Mouse (Mus musculus) liver (tissue): ENCODE measurements at regions not wholly inside any gene's neighbourhood (a gene's known extent, or its start where the extent isn't known, plus 50 kb on each side); places are given as distances from the start of the nearest gene placed in this dataset.
A peak's percentile ranks its signal among the peaks of the same experiment; 100 is the strongest.
"Not testable (repeated sequence)": the region's sequence is repeated elsewhere in the genome, so short reads cannot be mapped to it uniquely, and the experiment has no call there.

Experiments used
- DNase-seq: peaks from one replicate; pipeline ENCODE4 v3.0.0-alpha.2; 2020; ENCODE audit warnings: mixed read lengths

- no peak for DNase-seq
Observed at GRCm38 (mm10) chr17:15247546-15248416, 128.9 kb downstream of the Dll1 start.

DNA sequence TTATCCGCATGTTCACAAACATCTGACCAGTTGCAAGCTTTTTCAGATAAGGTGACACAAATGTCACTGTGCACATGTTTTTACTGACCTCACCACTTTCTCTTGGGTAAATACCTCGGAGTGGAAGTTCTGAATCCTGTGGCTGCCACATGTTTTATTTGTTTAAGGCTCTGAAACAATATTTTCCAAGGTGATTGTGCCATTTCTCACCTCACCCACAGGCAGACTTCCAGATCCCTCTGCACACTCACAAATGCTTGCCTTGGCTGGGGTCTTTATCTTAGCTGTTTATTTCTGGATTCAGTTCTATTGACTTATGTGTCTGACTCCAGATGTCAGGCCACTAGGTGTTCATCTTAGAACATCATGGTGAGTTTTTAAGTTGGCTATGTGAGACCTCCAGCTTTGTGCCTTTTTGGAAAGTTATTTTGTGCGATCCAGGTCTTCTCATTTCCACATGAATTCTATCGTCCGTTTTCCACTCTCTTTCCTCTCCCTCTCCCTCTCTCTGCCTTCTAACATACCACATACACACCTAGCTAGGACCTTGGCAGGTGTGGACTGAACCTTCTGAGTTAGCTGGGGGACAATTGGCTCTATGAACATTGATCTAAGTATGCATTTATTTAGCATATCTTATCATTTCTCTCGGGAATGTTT, 133.6 kb downstream of the Dll1 start:
- DNase-seq, result no peak

DNA sequence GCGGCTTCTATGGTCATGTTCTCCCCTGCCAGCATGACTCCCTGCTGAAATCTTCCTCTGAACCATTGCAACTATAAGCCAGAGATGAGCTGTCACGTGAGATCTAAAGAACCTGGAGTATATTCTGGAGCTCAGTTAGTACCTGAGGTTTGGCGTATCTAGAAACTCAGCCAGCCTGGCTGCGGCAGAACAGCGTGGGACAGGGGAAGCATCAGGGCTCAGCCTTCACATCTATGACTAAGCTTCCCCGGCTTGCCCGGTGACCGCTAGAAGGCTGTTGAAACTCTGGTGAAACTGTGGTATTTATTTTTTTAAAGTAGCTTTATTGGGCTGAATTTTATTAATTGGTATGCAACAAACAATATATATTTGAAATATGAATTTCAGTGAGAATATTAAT, 134.3 kb downstream of the Dll1 start:
- DNase-seq, result no peak

GRCm38 (mm10) chr17:15241491-15241890, 135.2 kb downstream of the Dll1 start:
- no peak for DNase-seq

DNA sequence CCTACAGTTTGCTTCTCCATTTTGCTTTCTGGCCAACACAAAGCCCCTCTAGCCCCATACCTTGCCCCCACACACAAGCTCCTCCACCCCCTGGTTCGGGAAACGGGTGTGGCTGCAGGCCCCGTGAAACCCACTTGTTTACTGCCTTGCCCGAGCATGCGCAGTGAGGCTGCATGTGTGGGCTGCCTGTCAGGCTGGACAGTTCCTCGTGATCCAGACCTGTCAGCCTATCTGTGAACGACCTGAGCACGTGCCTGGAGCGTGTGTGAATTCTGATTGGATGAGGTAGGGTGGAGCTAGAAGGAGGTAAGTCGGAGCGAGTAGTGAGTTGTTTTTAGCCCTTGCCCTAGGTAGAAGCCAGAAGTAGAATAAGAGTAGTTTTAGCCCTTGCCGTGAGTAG, 136.0 kb downstream of the Dll1 start:
- DNase-seq, result not testable (repeated sequence)

DNA sequence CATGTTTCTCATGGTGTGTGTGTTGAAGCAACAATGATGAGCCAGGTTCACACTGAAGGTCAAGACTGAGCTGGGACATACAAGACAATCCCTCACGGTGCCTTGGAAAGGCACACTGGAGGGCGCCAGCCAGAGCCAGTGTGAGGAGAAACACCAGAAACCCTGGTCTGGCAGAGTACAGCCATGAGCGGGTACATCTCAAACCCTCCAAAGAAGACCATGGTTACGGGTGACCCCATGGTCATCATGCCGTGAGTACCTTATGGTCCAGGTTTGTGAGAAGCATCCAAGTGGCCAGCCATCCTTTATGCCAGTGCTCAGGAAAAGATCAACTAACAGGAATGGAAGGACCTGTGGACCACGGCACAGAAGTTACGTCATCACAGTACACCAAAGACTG, 136.7 kb downstream of the Dll1 start:
- no peak for DNase-seq

DNA sequence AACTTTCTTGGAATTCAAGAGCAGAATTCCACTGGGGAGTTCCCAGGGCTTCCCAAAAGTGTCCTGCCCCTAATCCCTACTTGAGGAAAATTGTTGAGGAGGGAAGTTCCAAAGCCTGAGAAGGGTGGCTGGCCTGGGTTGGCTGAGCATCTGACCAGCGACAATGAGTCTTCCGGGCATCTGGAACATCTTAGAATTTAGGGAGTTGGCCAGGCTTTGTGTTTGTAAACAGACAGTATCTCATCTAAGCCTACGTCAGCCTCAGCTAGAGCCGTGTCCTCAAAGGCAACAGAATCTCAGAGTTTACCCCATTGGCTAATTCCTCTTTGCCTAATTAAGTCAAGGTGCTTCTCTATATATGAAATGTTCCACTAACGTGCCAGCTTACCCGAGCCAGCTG, 141.6 kb downstream of the Dll1 start:
- no peak for DNase-seq

GRCm38 (mm10) chr17:15231175-15231574, 145.5 kb downstream of the Dll1 start:
- no peak for DNase-seq

DNA sequence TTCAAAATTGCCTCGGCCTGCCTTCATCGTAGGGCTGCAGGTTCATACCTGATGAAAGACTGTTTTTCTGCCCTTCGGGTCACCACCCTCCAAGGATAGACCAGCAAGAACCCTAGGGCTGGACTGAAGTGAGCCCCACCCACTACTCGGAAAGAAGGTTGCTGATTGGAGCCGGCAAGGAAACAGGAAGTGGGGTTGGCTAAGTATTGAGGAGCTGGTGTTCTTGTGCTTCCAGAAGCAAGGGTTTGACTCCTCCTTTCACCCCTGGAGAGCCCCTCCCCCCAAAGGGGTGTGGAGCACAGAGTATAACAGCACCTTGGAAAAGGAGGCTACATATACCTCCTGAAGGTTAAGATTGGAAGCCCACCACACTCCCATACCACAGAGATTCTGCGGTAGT, 147.5 kb downstream of the Dll1 start:
- no peak for DNase-seq

DNA sequence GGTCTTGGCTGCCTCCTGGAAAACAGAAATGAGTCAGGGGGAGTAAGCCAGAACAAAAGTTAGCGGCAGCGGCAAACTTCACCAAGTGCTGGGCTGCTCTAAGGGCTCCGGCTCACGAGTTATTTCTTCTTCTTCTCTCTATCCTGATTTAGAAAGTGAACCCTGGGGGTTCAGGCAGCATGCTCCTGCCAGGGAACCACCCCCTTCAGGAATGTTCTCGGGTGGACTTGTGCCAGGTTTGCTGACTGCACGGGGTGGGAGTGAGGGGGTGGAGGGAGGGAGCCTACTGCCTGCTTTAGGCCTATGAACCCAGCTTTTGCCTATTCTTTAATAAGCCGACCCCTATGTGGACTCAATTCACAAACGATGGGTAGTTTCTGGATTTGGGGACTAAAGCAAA, 148.6 kb downstream of the Dll1 start:
- no peak for DNase-seq

- no peak for DNase-seq
Observed at GRCm38 (mm10) chr17:15223826-15224225, 152.8 kb downstream of the Dll1 start.

GRCm38 (mm10) chr17:15222923-15223322, 153.7 kb downstream of the Dll1 start:
- no peak for DNase-seq

- no peak for DNase-seq
Observed at GRCm38 (mm10) chr17:15214157-15214685, 162.5 kb downstream of the Dll1 start.

- DNase-seq, result no peak
Observed at GRCm38 (mm10) chr17:15208808-15209173, 167.5 kb upstream of the Gm3448 start.

GRCm38 (mm10) chr17:15208030-15208807, 166.9 kb upstream of the Gm3448 start:
- peak; percentile 53 for DNase-seq

GRCm38 (mm10) chr17:15207182-15208029, 166.1 kb upstream of the Gm3448 start:
- no peak for DNase-seq

DNA sequence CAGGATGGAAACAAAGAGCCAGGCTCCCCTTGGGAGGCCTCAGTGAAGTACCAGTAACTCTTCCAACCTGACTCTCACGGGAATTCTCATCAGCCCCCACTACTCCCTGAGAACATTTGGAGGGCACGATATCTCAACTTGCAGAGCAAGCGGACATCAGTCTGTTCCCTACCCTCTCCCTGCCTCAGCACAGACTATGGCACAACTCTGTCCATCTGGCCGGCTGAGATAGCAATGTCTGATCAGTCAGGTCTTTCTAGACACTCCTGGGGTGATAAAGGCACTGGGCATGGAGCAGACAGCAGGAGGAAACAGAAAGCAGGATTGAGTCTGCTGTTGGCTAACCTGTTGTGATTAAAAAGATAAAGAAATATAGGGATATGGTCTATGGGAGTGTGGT, 164.5 kb upstream of the Gm3448 start:
- peak; percentile 15 for DNase-seq

DNA sequence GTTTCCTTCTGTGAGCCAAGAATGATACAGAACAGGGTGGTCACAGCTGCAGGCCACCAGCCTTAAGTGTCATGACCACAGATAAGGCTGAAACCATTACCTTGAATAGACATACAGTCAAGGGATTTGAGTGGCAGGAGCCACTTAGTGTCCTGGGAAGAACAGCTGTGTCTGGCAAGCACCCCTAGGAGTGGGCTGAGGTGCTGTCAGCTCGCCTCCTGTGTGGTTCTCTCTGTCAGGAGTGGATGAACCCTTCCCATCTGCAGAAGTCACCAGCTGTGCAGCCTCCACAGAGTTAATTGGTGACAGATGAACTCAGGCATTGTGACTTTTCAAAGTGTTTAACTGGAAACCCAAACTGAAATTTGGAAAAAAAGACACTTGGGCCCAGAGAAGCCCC, 163.2 kb upstream of the Gm3448 start:
- DNase-seq, result no peak

GRCm38 (mm10) chr17:15199235-15199634, 157.9 kb upstream of the Gm3448 start:
- DNase-seq, result no peak

DNA sequence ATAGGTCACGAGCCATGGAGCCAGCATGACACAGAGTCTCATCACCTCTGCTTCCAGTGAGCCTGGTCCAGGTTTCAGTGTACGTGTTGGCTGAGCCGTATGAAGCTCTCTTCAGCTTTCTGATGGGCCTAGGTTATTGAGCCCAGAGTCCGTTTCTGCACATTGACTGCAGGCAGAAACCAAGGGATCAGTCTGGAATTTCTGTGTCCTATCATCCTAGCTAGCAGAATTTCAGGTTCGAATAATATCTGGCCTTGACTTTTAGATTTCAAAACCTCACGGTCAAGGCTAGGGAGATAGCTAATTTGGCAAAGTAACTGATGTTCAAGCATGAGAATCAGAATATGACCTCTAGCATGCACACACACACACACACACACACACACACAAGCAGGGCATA, 156.0 kb upstream of the Gm3448 start:
- DNase-seq, result no peak

DNA sequence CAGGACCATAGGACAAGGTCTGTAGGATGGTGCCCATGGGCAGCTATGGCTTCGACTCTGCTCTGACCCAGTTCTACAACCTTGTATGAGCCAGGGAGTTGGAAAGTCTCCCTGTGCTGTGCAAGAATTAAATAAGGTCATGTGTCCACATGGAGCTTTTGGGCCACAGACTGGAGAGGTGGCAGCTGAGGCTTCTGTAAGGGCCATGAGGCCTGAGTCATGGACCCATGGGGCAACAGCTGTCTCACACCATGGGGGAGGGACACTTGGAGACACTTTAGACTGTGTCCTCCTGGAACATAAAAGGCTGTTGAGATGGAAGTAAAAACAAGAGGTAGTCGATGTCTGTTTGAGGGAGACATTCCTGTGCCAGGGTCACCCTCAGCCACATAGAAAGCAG, 154.5 kb upstream of the Gm3448 start:
- no peak for DNase-seq

DNA sequence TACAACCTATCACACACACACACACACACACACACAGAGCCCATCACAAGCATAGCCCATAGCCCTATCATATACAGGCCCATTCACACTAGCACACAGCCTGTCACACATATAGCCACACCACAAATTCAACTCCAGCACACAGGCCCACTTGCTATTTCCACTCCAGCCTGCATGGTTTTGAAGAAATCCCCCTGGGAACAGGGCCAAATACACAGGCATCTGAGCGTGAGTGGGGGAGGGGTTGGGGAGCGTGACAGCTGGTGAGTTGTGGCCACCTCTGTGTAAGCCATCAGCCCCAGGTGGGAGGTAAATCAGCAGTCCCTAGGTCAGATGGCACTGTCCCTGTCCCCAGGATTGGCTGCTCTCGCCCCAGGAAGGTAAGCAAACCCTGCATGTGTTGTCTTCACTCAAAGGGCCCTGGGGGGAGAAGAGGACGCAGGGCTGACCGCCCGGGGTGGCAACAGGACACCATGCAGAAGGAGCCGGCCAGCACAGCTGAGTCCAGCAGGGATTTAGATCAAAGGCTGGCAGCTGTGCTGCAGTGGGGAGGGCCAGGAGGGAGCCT, 153.6 kb upstream of the Gm3448 start:
- peak; percentile 24 for DNase-seq
